Mouse (Mus musculus) brain, embryonic 14.5 days (tissue): ENCODE measurements at regions not wholly inside any gene's neighbourhood (a gene's known extent, or its start where the extent isn't known, plus 50 kb on each side); places are given as distances from the start of the nearest gene placed in this dataset.

ENCODE experiments used
- DNase-seq: peaks from one replicate; pipeline ENCODE4 v3.0.0-alpha.2; 2011; ENCODE audit warnings: low read depth
- CTCF ChIP-seq: fragments of 200-500 bp; IDR thresholded peaks from 2 replicates; pipeline ENCODE4 v1.5.1; 2012; ENCODE audit warnings: inconsistent platforms, mild to moderate bottlenecking, moderate library complexity, borderline replicate concordance; ENCODE audit not compliant: insufficient read depth, insufficient read length; ENCODE audit errors: extremely low read depth
- POLR2A ChIP-seq: fragments of 200-500 bp; IDR thresholded peaks from 2 replicates; pipeline ENCODE4 v1.6.1; 2012; ENCODE audit warnings: mild to moderate bottlenecking, inconsistent platforms, borderline replicate concordance; ENCODE audit not compliant: poor library complexity, insufficient read depth, insufficient read length, severe bottlenecking; ENCODE audit errors: extremely low read depth

- DNase-seq, result no peak
- TF ChIP-seq POLR2A (no peak), CTCF (no peak)
Observed at GRCm38 (mm10) chr1:154983325-154983724, 99.0 kb upstream of the Cacna1e start.

- DNase-seq, result no peak
- TF ChIP-seq POLR2A (no peak), CTCF (no peak)
Observed at GRCm38 (mm10) chr1:154982836-154983235, 98.5 kb upstream of the Cacna1e start.

GRCm38 (mm10) chr1:154981687-154982086 is 97.4 kb upstream of the Cacna1e start:
- no peak for DNase-seq
- TF ChIP-seq CTCF (no peak), POLR2A (no peak)

- TF ChIP-seq POLR2A (no peak), CTCF (no peak)
- DNase-seq, result no peak
Observed at GRCm38 (mm10) chr1:154975732-154976131, 91.4 kb upstream of the Cacna1e start.

- DNase-seq, result no peak
- no peak for TF ChIP-seq CTCF
- TF ChIP-seq POLR2A, result no peak
Observed at GRCm38 (mm10) chr1:154961271-154961670, 77.0 kb upstream of the Cacna1e start.

GRCm38 (mm10) chr1:154956625-154957031 is 72.3 kb upstream of the Cacna1e start:
- DNase-seq, result peak; percentile 77
- TF ChIP-seq CTCF (no peak), POLR2A (no peak)

GRCm38 (mm10) chr1:154952679-154953078 is 68.4 kb upstream of the Cacna1e start:
- TF ChIP-seq POLR2A (no peak), CTCF (no peak)

More at GRCm38 (mm10) chr1:154952679-154953078, 68.4 kb upstream of the Cacna1e start:
- DNase-seq, result peak; percentile 51
